Mouse (Mus musculus): ENCODE measurements around the gene Cped1.

DNA sequence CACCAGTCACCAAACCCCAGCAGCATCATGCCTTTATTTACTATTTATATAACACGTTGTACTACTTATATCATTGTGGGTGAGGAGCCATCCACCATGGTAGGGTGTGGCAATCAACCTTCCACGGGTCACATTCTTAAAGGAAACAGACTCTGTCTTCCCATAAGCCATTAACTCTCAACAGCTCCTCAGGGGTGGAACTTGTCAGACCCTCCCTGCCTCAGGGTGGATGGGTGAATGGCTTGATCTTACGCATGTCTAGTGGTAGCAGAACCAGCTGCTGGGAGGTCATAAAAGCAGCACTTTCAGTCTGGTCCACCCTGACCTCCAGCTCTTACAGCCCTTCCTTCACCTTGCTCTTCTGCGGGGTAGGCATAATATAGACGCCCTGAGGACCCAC is 100.3 kb downstream of the Cped1 start:
- TF ChIP-seq CTCF (IDR thresholded peaks at IDR 0.05) (no peak), EP300 (IDR thresholded peaks at IDR 0.05; ENCODE audit: insufficient read depth, low read depth, low read length) (no peak)

Measured in heart, adult 2 months (tissue).